Comparison of ENCODE assay signal across 20 mouse cellular contexts in genomic region chrX:12511119-12511518, GRCm38 (mm10).
DNase-seq lines count a peak whose midpoint lies in the region; ATAC-seq and TF ChIP-seq lines count a peak whose summit lies in the region.
"Had no signal": no experiment of that assay in that cellular context is flagged by ENCODE, and none has a peak within 500 bp of the region (broad histone marks: within the 10 kb centered on the region; RNA-seq: fewer than 3 reads in every experiment).

No protein-coding gene starts in this region.

- TF ChIP-seq CTCF in heart, adult 2 months (IDR thresholded peaks at IDR 0.05) = peak; percentile 24
- peak; percentile 44 for TF ChIP-seq CTCF in liver, postnatal 0 days (IDR thresholded peaks at IDR 0.05; ENCODE audit: low read depth)

- H3K4me3 ChIP-seq in heart, adult 2 months = no peak overlapping the region
- H3K4me3 ChIP-seq in heart, embryonic 10.5 days = no peak overlapping the region
- no peak overlapping the region for H3K4me3 ChIP-seq in liver, postnatal 0 days (ENCODE audit: low read depth, low read length)
- H3K4me3 ChIP-seq: embryonic facial prominence, embryonic 15.5 days; hindbrain, embryonic 12.5 days; midbrain, embryonic 12.5 days had no signal

- H3K36me3 ChIP-seq in heart, adult 2 months (ENCODE audit: control insufficient read depth, insufficient read depth, low read length) = no peaks in the 10 kb centered on the region
- H3K36me3 ChIP-seq in heart, embryonic 10.5 days = no peaks in the 10 kb centered on the region
- no peaks in the 10 kb centered on the region for H3K36me3 ChIP-seq in liver, postnatal 0 days (replicated peaks; ENCODE audit: insufficient read depth, low read length)
- H3K36me3 ChIP-seq: embryonic facial prominence, embryonic 15.5 days; hindbrain, embryonic 12.5 days; midbrain, embryonic 12.5 days had no signal

- no peak for DNase-seq in heart, adult 2 months
- DNase-seq in heart, embryonic 10.5 days (ENCODE audit: low spot score) = no peak
- DNase-seq in liver, postnatal 0 days = no peak
- DNase-seq in liver = no peak
- peak; percentile 8 for DNase-seq in CD4-positive helper T cell, adult 2 months (ENCODE audit: low read depth, low spot score)
- DNase-seq in naive thymus-derived CD4-positive, alpha-beta T cell, adult 2 months (ENCODE audit: low read depth) = peak; percentile 34
- no peak for DNase-seq in layer of hippocampus, adult 8-10 months (ENCODE audit: low spot score in 2 of 2)
- DNase-seq: adrenal gland, postnatal 14 days; B cell, adult 2 months; cerebellum, adult 11 months; cerebellum, postnatal 10 days; heart, postnatal 10 days; right cerebral cortex, postnatal 14 days; spleen, adult 18-20 months; thymus, adult 18-20 months had no signal

- TF ChIP-seq POLR2A in heart, adult 2 months (IDR thresholded peaks at IDR 0.05; ENCODE audit: insufficient read depth, low read depth, low read length) = no peak

- no peak overlapping the region for H3K27ac ChIP-seq in heart, adult 2 months
- H3K27ac ChIP-seq in heart, embryonic 10.5 days = no peak overlapping the region
- no peak overlapping the region for H3K27ac ChIP-seq in liver, postnatal 0 days (ENCODE audit: low read depth)
- H3K27ac ChIP-seq: embryonic facial prominence, embryonic 15.5 days; hindbrain, embryonic 12.5 days; liver, embryonic 14.5 days; midbrain, embryonic 12.5 days had no signal

- no peak overlapping the region for H3K9ac ChIP-seq in heart, adult 2 months (ENCODE audit: low read depth, low read length)
- H3K9ac ChIP-seq in liver, postnatal 0 days (replicated peaks) = no peak overlapping the region
- H3K9ac ChIP-seq: embryonic facial prominence, embryonic 15.5 days; hindbrain, embryonic 12.5 days; liver, embryonic 14.5 days; midbrain, embryonic 12.5 days had no signal

- no peaks in the 10 kb centered on the region for H3K27me3 ChIP-seq in heart, adult 2 months (ENCODE audit: control insufficient read depth, insufficient read depth, low read length)
- H3K27me3 ChIP-seq in heart, embryonic 10.5 days (ENCODE audit: insufficient read depth, poor library complexity, severe bottlenecking) = peaks cover 11% of the 10 kb centered on the region
- H3K27me3 ChIP-seq in liver, postnatal 0 days (ENCODE audit: insufficient read depth, low read length) = no peaks in the 10 kb centered on the region
- H3K27me3 ChIP-seq: hindbrain, embryonic 12.5 days; midbrain, embryonic 12.5 days had no signal

- no peaks in the 10 kb centered on the region for H3K9me3 ChIP-seq in heart, embryonic 10.5 days
- H3K9me3 ChIP-seq in liver, postnatal 0 days (ENCODE audit: low read length) = no peaks in the 10 kb centered on the region
- H3K9me3 ChIP-seq: embryonic facial prominence, embryonic 15.5 days; hindbrain, embryonic 12.5 days; midbrain, embryonic 12.5 days had no signal

- H3K4me1 ChIP-seq in heart, adult 2 months (ENCODE audit: control insufficient read depth, insufficient read depth, low read length) = no peaks in the 10 kb centered on the region
- H3K4me1 ChIP-seq in heart, embryonic 10.5 days = no peaks in the 10 kb centered on the region
- H3K4me1 ChIP-seq in liver, postnatal 0 days (ENCODE audit: insufficient read depth) = no peaks in the 10 kb centered on the region
- H3K4me1 ChIP-seq: embryonic facial prominence, embryonic 15.5 days; hindbrain, embryonic 12.5 days; midbrain, embryonic 12.5 days had no signal

- H3K79me2 ChIP-seq in heart, adult 2 months (replicated peaks; ENCODE audit: control insufficient read depth, insufficient read depth, low read length) = no peaks in the 10 kb centered on the region

- no peak overlapping the region for H3K4me2 ChIP-seq in liver, postnatal 0 days (ENCODE audit: low read depth, low read length)
- H3K4me2 ChIP-seq: embryonic facial prominence, embryonic 15.5 days; heart, embryonic 11.5 days; hindbrain, embryonic 12.5 days; midbrain, embryonic 12.5 days had no signal

- TF ChIP-seq EP300 in heart, adult 2 months (IDR thresholded peaks at IDR 0.05; ENCODE audit: insufficient read depth, low read depth, low read length) = no peak
- no peak for TF ChIP-seq EP300 in liver, postnatal 0 days (IDR thresholded peaks at IDR 0.05; ENCODE audit: low read depth)

- ATAC-seq in liver, postnatal 0 days = no peak

- intact Hi-C loops in heart, adult 2 months (cut with DNase I) = no loop called here

- 61% methylated on average over 3 of the region's 3 CpGs for WGBS in heart, adult 2 months
- WGBS in heart, embryonic 10.5 days = 67% methylated on average over 3 of the region's 3 CpGs
- WGBS in liver, postnatal 0 days (ENCODE audit: insufficient replicate concordance) = 55% methylated on average over 3 of the region's 3 CpGs

Comparison
In these comparisons a context has a peak if more than half of its experiments do, and no peak if none do; other contexts are left out.
1. DNase-seq: peak in CD4-positive helper T cell, adult 2 months (single experiment) and naive thymus-derived CD4-positive, alpha-beta T cell, adult 2 months (single experiment); none in heart, adult 2 months (0 of 2), heart, embryonic 10.5 days (single experiment), liver, postnatal 0 days (single experiment), liver (single experiment) and layer of hippocampus, adult 8-10 months (0 of 2).